Mouse (Mus musculus) bone marrow macrophage, adult 2 months (primary cell): ENCODE measurements around the gene Tmem116.

ENCODE experiments used
- CTCF ChIP-seq: IDR thresholded peaks from 2 replicates; pipeline ENCODE4 v1.5.1; 2012; ENCODE audit warnings: low read depth, mild to moderate bottlenecking, low read length, moderate library complexity
- POLR2A ChIP-seq: IDR thresholded peaks from 2 replicates; pipeline ENCODE4 v1.6.1; 2012; ENCODE audit warnings: mild to moderate bottlenecking, low read depth, low read length, borderline replicate concordance

- no peak for TF ChIP-seq CTCF
- TF ChIP-seq POLR2A = no peak
Measured at GRCm38 (mm10) chr5:121546530-121546895, 94.8 kb downstream of the Tmem116 start.
